Mouse (Mus musculus): ENCODE results near the gene Ptprn.
"Not testable (repeated sequence)": the region's sequence is repeated elsewhere in the genome, so short reads cannot be mapped to it uniquely, and the experiment has no call there.

GRCm38 (mm10) chr1:75232489-75232888 lies 31.8 kb downstream of the Ptprn start:
- not testable (repeated sequence) for TF ChIP-seq CTCF, EP300 (IDR thresholded peaks at IDR 0.05)
